Mouse (Mus musculus): ENCODE data around the gene Tmem9b.

The Tmem9b gene

GRCm38 (mm10) chr7:109752008-109752925, at the start of gene Tmem9b:
Tmem9b (minus strand) TSS chr7:109752875.
- peak; percentile 64 for DNase-seq (ENCODE audit: low spot score in 2 of 2)

GRCm38 (mm10) chr7:109800626-109801025, 48.0 kb upstream of the Tmem9b start:
- DNase-seq (ENCODE audit: low spot score in 2 of 2) = no peak

GRCm38 (mm10) chr7:109799168-109799567, 46.5 kb upstream of the Tmem9b start:
- no peak for DNase-seq (ENCODE audit: low spot score in 2 of 2)

DNA sequence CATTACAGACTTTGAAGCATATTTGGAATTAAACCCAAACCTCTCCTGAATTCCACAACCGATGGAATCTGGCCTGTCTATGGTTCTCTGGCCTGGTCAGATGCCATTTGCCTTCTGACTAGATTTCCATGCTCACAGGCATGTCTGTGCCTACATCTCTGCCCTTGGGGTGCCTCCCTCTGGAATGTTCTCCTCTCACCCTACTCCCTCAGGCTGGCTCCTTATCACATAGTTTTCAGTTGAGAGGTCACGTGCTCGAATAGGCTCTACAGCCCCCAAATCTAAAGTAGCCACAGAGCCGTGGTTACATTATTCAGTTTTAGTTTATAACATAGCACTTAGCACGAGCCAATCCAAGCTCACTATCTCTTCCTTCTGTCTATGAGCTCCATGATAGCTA, 42.9 kb upstream of the Tmem9b start:
- no peak for DNase-seq (ENCODE audit: low spot score in 2 of 2)

DNA sequence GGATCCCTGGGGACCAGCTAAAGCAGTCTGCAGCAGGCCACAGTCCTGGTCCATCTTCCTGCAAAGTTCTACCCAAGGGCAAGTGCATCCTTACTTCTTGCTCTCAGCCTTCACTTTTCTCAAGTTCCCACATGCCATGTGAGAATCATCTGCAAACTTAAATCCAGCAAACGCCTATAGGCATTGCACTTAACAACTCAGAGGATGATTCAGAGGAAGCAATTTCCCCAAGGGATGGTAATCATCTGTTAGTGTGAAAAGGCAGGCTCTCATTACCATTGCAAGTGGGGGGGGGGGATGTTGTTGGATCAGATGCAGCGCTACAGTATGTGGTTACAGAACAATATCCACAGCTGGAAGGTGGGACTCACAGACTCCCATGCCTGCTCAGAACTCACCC, 41.9 kb upstream of the Tmem9b start:
- DNase-seq (ENCODE audit: low spot score in 2 of 2) = no peak

DNA sequence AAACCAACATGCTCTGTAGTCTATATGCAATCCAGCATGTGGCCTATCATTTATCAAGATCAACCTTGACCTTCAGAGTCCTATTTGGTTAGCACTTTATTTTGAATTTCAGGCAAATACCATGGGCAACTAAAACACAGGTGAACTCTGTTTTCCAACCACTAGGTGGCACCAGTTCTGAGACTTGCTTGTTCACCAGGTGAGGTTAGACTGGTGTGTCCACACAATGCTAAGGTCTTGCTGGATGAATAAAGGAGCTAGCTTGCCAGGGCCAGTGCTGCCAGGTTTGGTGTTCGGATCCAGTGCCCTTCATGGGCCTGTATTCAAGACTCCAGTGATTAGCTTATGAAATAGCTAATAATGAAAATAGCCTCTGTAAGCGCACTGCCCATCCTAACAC, 40.1 kb upstream of the Tmem9b start:
- DNase-seq (ENCODE audit: low spot score in 2 of 2) = peak; percentile 40 to 54

DNA sequence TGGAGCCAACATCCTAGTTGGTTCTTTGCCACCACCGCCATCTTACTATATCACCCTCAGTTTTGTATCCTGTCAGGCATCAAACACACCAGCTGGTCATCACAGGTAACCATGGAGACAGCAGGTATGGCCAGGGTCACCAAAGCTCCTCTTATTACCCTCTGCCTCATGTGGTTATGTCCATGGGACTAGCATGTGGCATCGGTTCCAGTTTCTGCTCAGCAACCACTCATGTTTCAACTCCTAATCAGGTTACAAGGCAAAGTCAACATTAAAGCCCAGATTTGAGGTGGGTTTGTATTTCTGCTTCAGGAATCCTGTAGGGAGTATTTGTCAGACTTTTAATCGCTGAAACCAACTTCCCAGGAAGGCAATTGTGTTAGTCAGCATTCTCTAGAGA, 38.1 kb upstream of the Tmem9b start:
- no peak for DNase-seq (ENCODE audit: low spot score in 2 of 2)

- no peak for DNase-seq (ENCODE audit: low spot score in 2 of 2)
Measured at GRCm38 (mm10) chr7:109787860-109788259, 35.2 kb upstream of the Tmem9b start.

DNA sequence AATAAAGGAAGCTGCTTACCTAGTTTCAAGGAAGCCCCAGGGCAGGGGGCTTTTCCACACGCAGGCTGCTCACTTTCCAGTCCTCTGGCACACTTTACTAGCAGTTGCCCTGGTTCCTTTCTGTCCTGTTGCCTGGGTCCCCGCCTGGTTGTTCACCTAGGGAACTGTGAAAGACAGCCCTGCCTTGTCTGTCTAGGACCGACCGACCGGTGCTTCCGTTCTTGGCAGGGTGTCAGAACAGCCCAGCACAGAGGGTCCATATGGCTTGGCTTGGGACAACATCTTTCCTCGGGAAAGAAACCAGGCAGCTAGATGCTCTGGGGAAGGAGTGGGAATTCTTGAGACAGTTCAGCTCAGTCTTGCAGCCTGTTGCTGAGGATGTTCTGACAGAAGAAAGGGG, 30.6 kb upstream of the Tmem9b start:
- no peak for DNase-seq (ENCODE audit: low spot score in 2 of 2)

DNA sequence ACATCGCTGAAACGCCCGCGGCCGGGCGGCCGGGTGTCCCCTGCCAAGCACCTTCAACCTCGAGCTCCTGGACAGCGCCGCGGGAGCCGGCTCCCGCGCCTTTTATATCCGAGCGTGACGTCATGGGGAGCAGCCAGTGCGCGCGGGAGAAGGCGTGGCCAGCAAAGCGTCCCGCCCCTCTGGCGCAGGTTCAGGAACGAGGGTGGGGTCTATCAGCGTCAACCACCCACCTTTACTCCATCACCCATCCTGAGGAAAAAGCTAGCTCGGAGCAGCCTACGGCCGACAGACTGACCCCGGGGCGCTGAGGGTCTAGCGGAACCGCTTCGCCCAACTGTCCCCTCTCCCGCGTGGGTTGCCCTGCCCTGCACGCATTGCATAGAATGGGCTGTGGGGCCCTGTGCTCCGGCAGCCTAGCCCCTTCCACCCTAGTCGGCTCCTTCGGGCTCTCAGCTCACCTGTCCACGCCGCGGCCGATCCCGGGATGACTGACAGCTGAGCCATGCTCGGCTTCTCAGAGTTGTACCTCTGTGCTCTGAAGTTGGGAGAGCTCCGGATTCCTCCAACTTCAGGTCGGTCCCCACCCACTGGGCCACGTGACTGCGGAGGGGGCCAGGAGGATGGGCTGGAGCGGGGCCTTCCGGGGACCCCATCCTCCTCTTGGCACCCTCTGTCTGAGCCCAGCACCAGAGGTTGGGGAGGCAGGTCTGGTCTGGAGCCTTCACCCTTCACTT, 29.0 kb upstream of the Tmem9b start, which contains the start of gene Nrip3:
Gene Nrip3, minus strand, starts transcription at position 556 of the 734 bp plus-strand sequence.
- peak; percentile 9 to 51 for DNase-seq (ENCODE audit: low spot score in 2 of 2)

GRCm38 (mm10) chr7:109781087-109781469, 28.4 kb upstream of the Tmem9b start:
- peak; percentile 26 to 31 for DNase-seq (ENCODE audit: low spot score in 2 of 2)

- no peak for DNase-seq (ENCODE audit: low spot score in 2 of 2)
Measured at GRCm38 (mm10) chr7:109772251-109772650, 19.6 kb upstream of the Tmem9b start.

GRCm38 (mm10) chr7:109768699-109769383, 16.2 kb upstream of the Tmem9b start:
- no peak for DNase-seq (ENCODE audit: low spot score in 2 of 2)

DNA sequence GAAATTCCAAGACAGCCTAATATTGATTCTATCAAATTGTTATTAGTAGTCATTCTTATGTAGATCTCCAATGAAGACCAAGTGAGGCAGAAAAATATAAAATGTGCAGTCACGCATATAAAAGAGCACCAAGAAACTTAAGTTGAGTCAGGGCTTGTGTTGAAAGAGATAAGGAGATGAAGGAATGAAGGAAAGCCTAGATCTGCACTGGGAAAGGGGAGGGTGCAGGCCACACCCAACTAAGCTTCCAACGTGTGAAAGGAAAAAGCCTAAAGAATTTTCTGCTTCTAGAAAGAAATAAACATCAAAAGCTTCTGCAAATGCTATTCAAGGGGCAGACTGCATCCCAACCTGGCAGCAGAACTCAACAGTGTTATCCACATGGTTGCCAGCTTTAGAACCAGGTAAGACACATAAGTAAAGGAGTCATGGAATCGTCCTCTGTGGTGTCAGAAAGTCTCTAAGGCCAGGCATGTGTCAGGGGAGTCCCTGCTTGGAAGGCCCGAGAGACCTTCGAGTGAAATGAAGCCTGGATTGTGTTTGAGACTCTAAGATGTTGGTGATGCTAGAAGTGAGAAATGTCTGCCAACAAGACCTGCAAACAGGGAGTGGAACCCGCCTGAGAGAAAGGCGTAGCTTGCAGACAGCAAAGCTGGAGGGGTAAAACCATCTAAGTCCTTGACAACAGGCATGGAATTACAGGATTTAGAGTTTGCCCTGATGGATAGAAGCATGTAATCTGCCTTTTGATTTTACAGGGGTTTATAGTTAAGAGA, 15.1 kb upstream of the Tmem9b start:
- no peak for DNase-seq (ENCODE audit: low spot score in 2 of 2)

GRCm38 (mm10) chr7:109764009-109764408, 11.3 kb upstream of the Tmem9b start:
- DNase-seq (ENCODE audit: low spot score in 2 of 2) = no peak

GRCm38 (mm10) chr7:109756291-109756690, 3.6 kb upstream of the Tmem9b start:
- no peak for DNase-seq (ENCODE audit: low spot score in 2 of 2)

GRCm38 (mm10) chr7:109754034-109754433, 1.4 kb upstream of the Tmem9b start:
- DNase-seq (ENCODE audit: low spot score in 2 of 2) = no peak

- no peak for DNase-seq (ENCODE audit: low spot score in 2 of 2)
Measured at GRCm38 (mm10) chr7:109751427-109752007, 1.2 kb downstream of the Tmem9b start.

GRCm38 (mm10) chr7:109747747-109748146, 4.9 kb downstream of the Tmem9b start:
- DNase-seq (ENCODE audit: low spot score in 2 of 2) = no peak

DNA sequence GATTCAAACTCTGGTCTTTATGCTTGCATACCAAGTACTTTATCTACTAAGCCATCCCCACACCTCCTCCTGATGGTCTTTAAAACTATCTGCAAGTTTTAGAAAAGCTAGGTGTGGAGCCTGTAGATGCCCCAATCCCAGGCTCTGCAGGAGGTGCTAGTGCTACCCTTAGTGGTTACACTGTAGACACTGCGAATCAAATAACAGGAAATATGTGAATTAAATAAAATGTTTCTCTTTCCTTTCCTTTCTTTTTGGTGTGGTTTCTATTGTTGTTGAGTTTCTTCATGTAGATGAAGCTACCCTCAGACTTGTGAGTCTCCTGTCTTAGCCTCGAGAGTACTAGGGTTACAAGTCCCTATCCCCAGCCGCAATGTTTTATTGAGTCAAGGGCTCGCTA, 11.0 kb downstream of the Tmem9b start:
- no peak for DNase-seq (ENCODE audit: low spot score in 2 of 2)

DNA sequence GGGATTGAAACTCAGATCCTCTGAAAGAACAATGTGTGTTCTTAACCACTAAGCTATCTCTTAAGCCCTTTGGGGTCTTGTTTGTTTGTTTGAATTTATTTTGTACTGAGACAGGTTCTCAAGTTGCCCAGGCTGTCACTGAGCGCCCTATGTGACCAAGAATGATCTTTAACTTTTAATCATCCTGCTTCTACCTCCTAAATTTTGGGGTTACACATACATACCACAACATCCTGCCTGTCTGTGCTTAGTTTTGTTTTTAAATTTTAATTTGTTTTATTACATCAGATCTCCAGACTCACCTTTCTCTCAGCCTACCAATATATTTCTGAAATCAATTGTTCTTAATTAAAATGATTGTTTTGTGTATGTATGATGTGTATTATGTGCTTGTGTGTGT, 11.6 kb downstream of the Tmem9b start:
- no peak for DNase-seq (ENCODE audit: low spot score in 2 of 2)

Data from natural killer cell, adult 2 months (primary cell).